Mouse (Mus musculus): ENCODE results near the gene Tmem183a. TPM values are rescaled to one million over a fixed set of nuclear protein-coding genes. Genes with fewer than 3 reads are reported as not detected.

Gene Tmem183a
- polyA plus RNA-seq, 1 experiment = 67.3 TPM

DNA sequence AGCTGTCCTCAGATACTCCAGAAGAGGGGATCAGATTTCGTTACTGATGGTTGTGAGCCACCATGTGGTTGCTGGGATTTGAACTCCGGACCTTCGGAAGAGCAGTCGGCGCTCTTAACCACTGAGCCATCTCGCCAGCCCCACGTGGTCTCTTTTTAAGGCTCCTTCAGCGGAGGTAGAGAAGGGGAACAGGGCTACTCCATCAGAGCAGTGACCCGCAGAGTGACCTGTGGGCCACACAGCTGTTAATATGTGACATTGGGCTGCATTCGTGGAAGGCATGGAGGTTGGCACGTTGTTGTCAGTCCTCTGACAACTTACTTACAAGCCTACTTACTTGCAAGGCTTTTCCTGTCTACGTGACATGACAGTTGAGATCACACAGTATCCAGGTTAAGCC lies 36.4 kb upstream of the Tmem183a start:
- H3K79me2 ChIP-seq (ENCODE audit: control insufficient read depth, insufficient read depth) = no peaks in the 10 kb centered on the region
- H3K36me3 ChIP-seq (ENCODE audit: control insufficient read depth, insufficient read depth) = no peaks in the 10 kb centered on the region
- H3K27me3 ChIP-seq (ENCODE audit: control insufficient read depth, insufficient read depth, insufficient read length) = no peaks in the 10 kb centered on the region
- TF ChIP-seq REST (IDR thresholded peaks at IDR 0.05; ENCODE audit: insufficient read depth, insufficient read length) (no peak), MYOG (IDR thresholded peaks at IDR 0.05; ENCODE audit: control insufficient read depth in 1 of 3, insufficient read depth in 1 of 3, insufficient read length in 2 of 3, low read depth in 2 of 3) (no peak), E2F4 (IDR thresholded peaks at IDR 0.05; ENCODE audit: insufficient read depth) (no peak), MAX (IDR thresholded peaks at IDR 0.05; ENCODE audit: low read depth) (no peak), CEBPB (IDR thresholded peaks at IDR 0.05; ENCODE audit: insufficient read depth, poor library complexity, severe bottlenecking) (no peak), TCF3 (IDR thresholded peaks at IDR 0.05; ENCODE audit: insufficient read length, low read depth) (no peak), MYOD1 (IDR thresholded peaks at IDR 0.05; ENCODE audit: control insufficient read depth in 1 of 3, insufficient read length in 2 of 3, low read depth in 2 of 3) (no peak), POLR2A (IDR thresholded peaks at IDR 0.05; ENCODE audit: insufficient read length, low read depth) (no peak), USF1 (IDR thresholded peaks at IDR 0.05; ENCODE audit: low read depth) (no peak), TCF12 (IDR thresholded peaks at IDR 0.05; ENCODE audit: insufficient read depth, poor library complexity, severe bottlenecking) (no peak), POLR2AphosphoS2 (IDR thresholded peaks at IDR 0.05; ENCODE audit: insufficient read length, low read depth) (no peak), SRF (IDR thresholded peaks at IDR 0.05; ENCODE audit: control insufficient read depth, insufficient read length, low read depth) (no peak)
- no peak overlapping the region for H3K4me3 ChIP-seq
- H3K4me2 ChIP-seq (ENCODE audit: low read depth) = no peak overlapping the region
- H3ac ChIP-seq (ENCODE audit: control insufficient read depth, insufficient read length) = no peak overlapping the region

GRCm38 (mm10) chr1:134393827-134394226 lies 32.0 kb upstream of the Tmem183a start:
- TF ChIP-seq MYOG (IDR thresholded peaks at IDR 0.05; ENCODE audit: control insufficient read depth in 1 of 3, insufficient read depth in 1 of 3, insufficient read length in 2 of 3, low read depth in 2 of 3) (no peak), POLR2AphosphoS2 (IDR thresholded peaks at IDR 0.05; ENCODE audit: insufficient read length, low read depth) (no peak), POLR2A (IDR thresholded peaks at IDR 0.05; ENCODE audit: insufficient read length, low read depth) (no peak), REST (IDR thresholded peaks at IDR 0.05; ENCODE audit: insufficient read depth, insufficient read length) (no peak), TCF12 (IDR thresholded peaks at IDR 0.05; ENCODE audit: insufficient read depth, poor library complexity, severe bottlenecking) (no peak), E2F4 (IDR thresholded peaks at IDR 0.05; ENCODE audit: insufficient read depth) (no peak), SRF (IDR thresholded peaks at IDR 0.05; ENCODE audit: control insufficient read depth, insufficient read length, low read depth) (no peak), TCF3 (IDR thresholded peaks at IDR 0.05; ENCODE audit: insufficient read length, low read depth) (no peak), CEBPB (IDR thresholded peaks at IDR 0.05; ENCODE audit: insufficient read depth, poor library complexity, severe bottlenecking) (no peak), MYOD1 (IDR thresholded peaks at IDR 0.05; ENCODE audit: control insufficient read depth in 1 of 3, insufficient read length in 2 of 3, low read depth in 2 of 3) (no peak), MAX (IDR thresholded peaks at IDR 0.05; ENCODE audit: low read depth) (no peak)
- no peak overlapping the region for H3K4me3 ChIP-seq
- no peak overlapping the region for H3K4me2 ChIP-seq (ENCODE audit: low read depth)
- no peak overlapping the region for H3ac ChIP-seq (ENCODE audit: control insufficient read depth, insufficient read length)
- no peaks in the 10 kb centered on the region for H3K36me3 ChIP-seq (ENCODE audit: control insufficient read depth, insufficient read depth)
- H3K79me2 ChIP-seq (ENCODE audit: control insufficient read depth, insufficient read depth) = no peaks in the 10 kb centered on the region
- peaks cover 7% of the 10 kb centered on the region for H3K27me3 ChIP-seq (ENCODE audit: control insufficient read depth, insufficient read depth, insufficient read length)

DNA sequence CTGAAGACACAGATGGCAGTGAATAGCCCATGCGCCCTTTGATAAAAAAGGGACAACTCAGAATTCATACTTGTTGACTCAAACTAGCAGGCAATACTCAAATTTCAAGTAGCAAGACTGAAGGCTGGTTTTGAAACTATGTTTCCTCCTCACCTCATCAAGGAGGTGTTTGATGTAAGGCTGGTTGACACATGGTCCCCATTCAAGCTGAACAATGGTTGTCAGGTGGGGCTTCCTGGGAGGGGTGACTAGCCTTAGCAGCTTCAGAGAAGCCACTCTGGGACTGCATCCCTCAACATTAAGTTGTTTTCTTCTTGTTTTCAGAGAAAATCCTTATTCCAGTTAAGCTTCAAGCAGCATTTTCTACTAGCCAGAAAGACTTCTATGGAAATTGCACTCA lies 23.9 kb upstream of the Tmem183a start, which contains the start of gene 4933406M09Rik:
4933406M09Rik (plus strand) TSS at position 275 of the 400 bp plus-strand sequence.
- Histone ChIP-seq H3K79me2 (ENCODE audit: control insufficient read depth, insufficient read depth) (no peaks in the 10 kb centered on the region), H3K27me3 (ENCODE audit: control insufficient read depth, insufficient read depth, insufficient read length) (peaks cover 17% of the 10 kb centered on the region), H3K4me2 (ENCODE audit: low read depth) (no peak within 1 kb of the TSS), H3K36me3 (ENCODE audit: control insufficient read depth, insufficient read depth) (no peaks in the 10 kb centered on the region), H3K4me3 (no peak within 1 kb of the TSS), H3ac (ENCODE audit: control insufficient read depth, insufficient read length) (no peak within 1 kb of the TSS)
- TF ChIP-seq CEBPB (IDR thresholded peaks at IDR 0.05; ENCODE audit: insufficient read depth, poor library complexity, severe bottlenecking) = no peak
- TF ChIP-seq REST (IDR thresholded peaks at IDR 0.05; ENCODE audit: insufficient read depth, insufficient read length) = no peak
- TF ChIP-seq TCF3 (IDR thresholded peaks at IDR 0.05; ENCODE audit: insufficient read length, low read depth) = no peak
- TF ChIP-seq USF1 (IDR thresholded peaks at IDR 0.05; ENCODE audit: low read depth) = no peak
- TF ChIP-seq SRF (IDR thresholded peaks at IDR 0.05; ENCODE audit: control insufficient read depth, insufficient read length, low read depth) = no peak
- no peak for TF ChIP-seq MYOG (IDR thresholded peaks at IDR 0.05; ENCODE audit: control insufficient read depth in 1 of 3, insufficient read depth in 1 of 3, insufficient read length in 2 of 3, low read depth in 2 of 3)
- no peak for TF ChIP-seq TCF12 (IDR thresholded peaks at IDR 0.05; ENCODE audit: insufficient read depth, poor library complexity, severe bottlenecking)
- no peak for TF ChIP-seq E2F4 (IDR thresholded peaks at IDR 0.05; ENCODE audit: insufficient read depth)
- no peak for TF ChIP-seq MAX (IDR thresholded peaks at IDR 0.05; ENCODE audit: low read depth)

DNA sequence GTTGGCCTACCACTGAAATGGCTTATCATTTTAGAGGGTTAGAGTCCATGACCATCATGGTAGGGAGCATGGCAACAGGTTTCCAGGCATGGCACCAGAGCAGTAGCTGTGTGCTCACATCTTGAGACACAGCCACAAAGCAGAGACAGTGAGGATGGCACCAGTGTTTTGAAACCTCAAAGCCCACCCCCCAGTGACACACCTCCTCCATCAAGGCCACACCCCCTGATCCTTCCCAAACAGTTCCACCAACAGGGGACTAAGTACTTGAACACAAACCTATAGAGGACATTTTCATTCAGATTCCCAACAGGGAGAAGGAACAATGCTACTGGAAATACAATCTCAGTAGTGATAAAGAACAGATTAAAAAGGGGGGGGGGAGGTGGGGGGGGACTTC lies 23.4 kb upstream of the Tmem183a start:
- H3K4me3 ChIP-seq = no peak overlapping the region
- TF ChIP-seq REST (IDR thresholded peaks at IDR 0.05; ENCODE audit: insufficient read depth, insufficient read length) (no peak), TCF3 (IDR thresholded peaks at IDR 0.05; ENCODE audit: insufficient read length, low read depth) (no peak), MYOG (IDR thresholded peaks at IDR 0.05; ENCODE audit: control insufficient read depth in 1 of 3, insufficient read depth in 1 of 3, insufficient read length in 2 of 3, low read depth in 2 of 3) (no peak)
- H3K27me3 ChIP-seq (ENCODE audit: control insufficient read depth, insufficient read depth, insufficient read length) = peaks cover 15% of the 10 kb centered on the region
- no peaks in the 10 kb centered on the region for H3K79me2 ChIP-seq (ENCODE audit: control insufficient read depth, insufficient read depth)
- no peak overlapping the region for H3K4me2 ChIP-seq (ENCODE audit: low read depth)
- no peaks in the 10 kb centered on the region for H3K36me3 ChIP-seq (ENCODE audit: control insufficient read depth, insufficient read depth)
- H3ac ChIP-seq (ENCODE audit: control insufficient read depth, insufficient read length) = no peak overlapping the region

DNA sequence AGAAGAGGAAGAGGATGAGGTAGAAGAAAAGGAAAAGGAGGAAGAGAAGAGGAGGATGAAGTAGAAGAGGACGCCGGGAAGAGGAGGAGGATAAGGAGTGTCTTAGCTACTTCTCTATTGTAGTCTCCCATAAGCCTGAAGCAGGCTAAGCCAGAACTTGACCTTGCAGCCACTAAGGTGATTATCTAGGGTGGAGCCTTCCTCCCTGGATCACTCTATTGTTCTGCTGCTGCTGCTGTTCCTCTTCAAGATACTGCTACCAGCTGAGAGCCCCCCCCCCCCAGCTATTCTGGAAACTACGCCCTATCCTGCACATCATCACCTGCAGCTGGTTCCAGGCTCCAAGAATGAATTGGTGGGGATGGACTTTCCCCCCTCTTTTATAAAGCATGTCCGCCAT lies 22.8 kb upstream of the Tmem183a start:
- no peaks in the 10 kb centered on the region for H3K36me3 ChIP-seq (ENCODE audit: control insufficient read depth, insufficient read depth)
- TF ChIP-seq POLR2AphosphoS2 (IDR thresholded peaks at IDR 0.05; ENCODE audit: insufficient read length, low read depth) = no peak
- TF ChIP-seq REST (IDR thresholded peaks at IDR 0.05; ENCODE audit: insufficient read depth, insufficient read length) = no peak
- TF ChIP-seq CEBPB (IDR thresholded peaks at IDR 0.05; ENCODE audit: insufficient read depth, poor library complexity, severe bottlenecking) = no peak
- no peak for TF ChIP-seq USF1 (IDR thresholded peaks at IDR 0.05; ENCODE audit: low read depth)
- TF ChIP-seq TCF12 (IDR thresholded peaks at IDR 0.05; ENCODE audit: insufficient read depth, poor library complexity, severe bottlenecking) = no peak
- no peak for TF ChIP-seq MYOD1 (IDR thresholded peaks at IDR 0.05; ENCODE audit: control insufficient read depth in 1 of 3, insufficient read length in 2 of 3, low read depth in 2 of 3)
- TF ChIP-seq MYOG (IDR thresholded peaks at IDR 0.05; ENCODE audit: control insufficient read depth in 1 of 3, insufficient read depth in 1 of 3, insufficient read length in 2 of 3, low read depth in 2 of 3) = no peak
- TF ChIP-seq SRF (IDR thresholded peaks at IDR 0.05; ENCODE audit: control insufficient read depth, insufficient read length, low read depth) = no peak
- TF ChIP-seq POLR2A (IDR thresholded peaks at IDR 0.05; ENCODE audit: insufficient read length, low read depth) = no peak
- no peak for TF ChIP-seq TCF3 (IDR thresholded peaks at IDR 0.05; ENCODE audit: insufficient read length, low read depth)
- no peak for TF ChIP-seq MAX (IDR thresholded peaks at IDR 0.05; ENCODE audit: low read depth)
- no peak for TF ChIP-seq E2F4 (IDR thresholded peaks at IDR 0.05; ENCODE audit: insufficient read depth)
- H3K4me3 ChIP-seq = no peak overlapping the region
- H3ac ChIP-seq (ENCODE audit: control insufficient read depth, insufficient read length) = no peak overlapping the region
- H3K27me3 ChIP-seq (ENCODE audit: control insufficient read depth, insufficient read depth, insufficient read length) = peaks cover 15% of the 10 kb centered on the region
- H3K4me2 ChIP-seq (ENCODE audit: low read depth) = no peak overlapping the region
- H3K79me2 ChIP-seq (ENCODE audit: control insufficient read depth, insufficient read depth) = no peaks in the 10 kb centered on the region
